Mouse (Mus musculus) thymus, postnatal 0 days (tissue): ENCODE results near the gene Akap11. TPM values are rescaled to one million over a fixed set of nuclear protein-coding genes. Genes with fewer than 3 reads are reported as not detected.
"Not testable (repeated sequence)": the region's sequence is repeated elsewhere in the genome, so short reads cannot be mapped to it uniquely, and the experiment has no call there.

Source experiments
- DNase-seq: peaks from one replicate; pipeline ENCODE4 v3.0.0-alpha.2; 2015; ENCODE audit warnings: low spot score
- polyA plus RNA-seq: library from polyadenylated mRNA; unstranded; fragments of >200 nt; fragmentation: Nextera tagmentation; extraction: Ambion mirVana; gene quantifications from 2 replicates; pipeline ENCODE4 v1.2.1, GENCODE M21; 2015

Akap11 gene
- 13.9 and 14.5 TPM in 2 replicates for polyA plus RNA-seq

GRCm38 (mm10) chr14:78536281-78537165 lies at the start of gene Akap11:
Gene Akap11 (minus strand): TSS chr14:78536808.
- peak; percentile 96 for DNase-seq

- no peak for DNase-seq
These were observed 47.6 kb upstream of the Akap11 start for GRCm38 (mm10) chr14:78584222-78584621.

- DNase-seq, result no peak
These were observed 46.6 kb upstream of the Akap11 start for GRCm38 (mm10) chr14:78583168-78583567.

GRCm38 (mm10) chr14:78575899-78576298 lies 39.3 kb upstream of the Akap11 start:
- no peak for DNase-seq

- no peak for DNase-seq
These were observed 31.8 kb upstream of the Akap11 start for GRCm38 (mm10) chr14:78568410-78568809.

- DNase-seq, result no peak
These were observed 29.8 kb upstream of the Akap11 start for GRCm38 (mm10) chr14:78566431-78566830.

GRCm38 (mm10) chr14:78564292-78564691 lies 27.7 kb upstream of the Akap11 start:
- DNase-seq, result no peak

- DNase-seq, result no peak
These were observed 26.6 kb upstream of the Akap11 start for GRCm38 (mm10) chr14:78563211-78563610.

GRCm38 (mm10) chr14:78562121-78562520 lies 25.5 kb upstream of the Akap11 start:
- no peak for DNase-seq

GRCm38 (mm10) chr14:78559042-78559441 lies 22.4 kb upstream of the Akap11 start:
- DNase-seq, result peak; percentile 25

- not testable (repeated sequence) for DNase-seq
These were observed 18.2 kb upstream of the Akap11 start for GRCm38 (mm10) chr14:78554830-78555229.

GRCm38 (mm10) chr14:78553661-78554060 lies 17.1 kb upstream of the Akap11 start:
- no peak for DNase-seq

- DNase-seq, result no peak
These were observed 12.2 kb upstream of the Akap11 start for GRCm38 (mm10) chr14:78548807-78549206.

- no peak for DNase-seq
These were observed 4.7 kb upstream of the Akap11 start for GRCm38 (mm10) chr14:78541319-78541718.

GRCm38 (mm10) chr14:78539821-78540220 lies 3.2 kb upstream of the Akap11 start:
- DNase-seq, result no peak

- DNase-seq, result no peak
These were observed 2.1 kb upstream of the Akap11 start for GRCm38 (mm10) chr14:78538572-78539320.

- no peak for DNase-seq
These were observed 943 bp upstream of the Akap11 start for GRCm38 (mm10) chr14:78537551-78537950.

GRCm38 (mm10) chr14:78535366-78535765 lies 1.2 kb downstream of the Akap11 start:
- DNase-seq, result no peak

- no peak for DNase-seq
These were observed 2.0 kb downstream of the Akap11 start for GRCm38 (mm10) chr14:78534651-78535050.

GRCm38 (mm10) chr14:78533701-78534100 lies 2.9 kb downstream of the Akap11 start:
- no peak for DNase-seq

- no peak for DNase-seq
These were observed 4.3 kb downstream of the Akap11 start for GRCm38 (mm10) chr14:78532345-78532744.

GRCm38 (mm10) chr14:78530256-78530655 lies 6.4 kb downstream of the Akap11 start:
- DNase-seq, result no peak
